Mouse (Mus musculus): ENCODE measurements at regions not wholly inside any gene's neighbourhood (a gene's known extent, or its start where the extent isn't known, plus 50 kb on each side); places are given as distances from the start of the nearest gene placed in this dataset.

DNA sequence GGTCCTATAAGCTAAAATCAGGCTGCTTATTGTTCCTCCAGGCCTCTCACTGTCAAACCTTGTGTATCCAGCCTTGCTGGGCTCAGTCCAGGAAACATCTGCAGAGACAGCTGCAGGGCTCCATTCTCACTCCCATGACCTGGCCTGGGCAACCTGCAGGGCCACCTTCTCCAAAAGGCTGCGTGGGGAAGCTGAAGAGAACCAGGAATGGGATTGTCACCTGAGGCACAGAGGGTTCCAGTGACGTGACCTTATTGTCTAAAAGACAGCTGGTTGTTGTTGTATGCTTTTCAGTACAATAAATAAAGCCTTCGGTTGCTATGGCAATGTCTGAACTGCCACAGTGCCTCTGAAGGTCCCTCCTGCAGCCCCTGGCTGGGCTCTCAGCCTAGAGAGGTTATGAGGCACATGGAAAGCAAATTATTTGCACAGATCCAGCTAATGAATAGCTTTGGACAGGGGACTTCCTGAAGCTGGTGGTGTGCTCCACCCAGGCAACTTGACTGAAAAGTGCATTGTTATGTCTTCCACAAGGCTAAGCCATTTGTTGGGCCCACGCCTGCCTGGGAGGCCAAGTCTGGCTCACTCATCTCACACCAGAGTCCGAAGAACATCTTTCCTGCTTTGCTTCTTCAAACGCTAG is 250.1 kb downstream of the Ets1 start:
- TF ChIP-seq GATA1 (IDR thresholded peaks at IDR 0.05; ENCODE audit: borderline replicate concordance, low read length), result no peak
- no peak for TF ChIP-seq FLI1 (IDR thresholded peaks at IDR 0.05; ENCODE audit: low read length)
